Mouse (Mus musculus) C2C12 (cell line): ENCODE results near the gene Pex14.

ENCODE experiments used
- CTCF ChIP-seq: IDR thresholded peaks from one replicate; pipeline ENCODE4 v1.5.1; 2011; ENCODE audit not compliant: control insufficient read depth, insufficient read depth, insufficient read length
- MAX ChIP-seq: IDR thresholded peaks from one replicate; pipeline ENCODE4 v1.6.1; 2011; ENCODE audit warnings: mild to moderate bottlenecking, control low read depth
- USF1 ChIP-seq: IDR thresholded peaks from one replicate; pipeline ENCODE4 v1.6.1; 2011; ENCODE audit warnings: low read depth, mild to moderate bottlenecking, control low read depth, moderate library complexity

DNA sequence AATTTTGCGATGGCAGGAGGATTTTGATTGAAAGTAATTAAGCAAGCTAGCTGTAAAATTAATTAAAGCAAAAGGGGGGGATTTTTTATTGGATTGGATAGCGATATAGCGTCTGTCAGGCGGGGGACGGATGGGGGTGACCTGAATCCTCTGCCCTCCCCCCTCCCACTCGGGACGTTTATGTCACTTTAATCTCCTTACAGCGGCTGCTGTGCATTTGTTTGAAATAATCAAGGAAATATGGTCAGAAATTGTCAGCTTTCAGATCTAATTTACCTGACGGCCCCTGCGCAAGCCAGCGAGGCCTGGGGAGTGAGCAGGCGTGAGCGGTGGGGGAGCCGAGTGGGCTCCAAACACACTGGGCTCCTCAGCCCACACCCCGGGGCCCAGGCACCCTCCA, 183.8 kb downstream of the Pex14 start:
- TF ChIP-seq CTCF (no peak), USF1 (no peak), MAX (no peak)
